Mouse (Mus musculus) large intestine, adult 2 months (tissue): ENCODE results near the gene Bmpr1a. TPM values are rescaled to one million over a fixed set of nuclear protein-coding genes. Genes with fewer than 3 reads are reported as not detected.
A peak's percentile ranks its signal among the peaks of the same experiment; 100 is the strongest.
"Not testable (repeated sequence)": the region's sequence is repeated elsewhere in the genome, so short reads cannot be mapped to it uniquely, and the experiment has no call there.

Experiments used
- DNase-seq: peaks from one replicate; pipeline ENCODE4 v3.0.0-alpha.2; 2012; ENCODE audit warnings: low read depth, low spot score
- WGBS: fragments of 180-500 bp; shearing (Covaris S2); methylation state at CpG from one replicate; pipeline ENCODE4 v1.1.7; 2018; 5-methylcytosine and 5-hydroxymethylcytosine counted together
- polyA plus RNA-seq: library from polyadenylated mRNA; depleted of rRNA; stranded (reverse); fragments of >200 nt; gene quantifications from 2 replicates; pipeline ENCODE4 v1.2.3, GENCODE M21; 2012; rRNA removed

The Bmpr1a gene
- polyA plus RNA-seq, 1 experiment: 6.9 TPM

GRCm38 (mm10) chr14:34364254-34365146, 138.6 kb downstream of the Bmpr1a start:
- WGBS: 89% methylated on average over 15 of the region's 15 CpGs
- not testable (repeated sequence) for DNase-seq

- WGBS: 6% methylated on average over 32 of the region's 32 CpGs
- peak; percentile 59 for DNase-seq
Measured at GRCm38 (mm10) chr14:34363490-34364253, 139.5 kb downstream of the Bmpr1a start.

- whole genome bisulfite sequencing: 46% methylated on average over 18 of the region's 18 CpGs
- DNase-seq: peak; percentile 31
Measured at GRCm38 (mm10) chr14:34362726-34363445, 140.3 kb downstream of the Bmpr1a start.

GRCm38 (mm10) chr14:34362135-34362534, 141.0 kb downstream of the Bmpr1a start:
- 35% methylated on average over 4 of the region's 4 CpGs for WGBS
- no peak for DNase-seq

Other genes with a start within 250 kb of the Bmpr1a start
- gene Shld2, start 192.8 kb downstream of the Bmpr1a start, polyA plus RNA-seq: 0.87 and 1.3 TPM in 2 replicates
- gene Glud1, start 192.6 kb downstream of the Bmpr1a start, polyA plus RNA-seq: 48.1 and 133 TPM in 2 replicates
- gene Fam25c, start 147.9 kb downstream of the Bmpr1a start, polyA plus RNA-seq: not detected in 2 replicates
- 14.2 and 21.6 TPM in 2 replicates for gene Sncg, start 128.6 kb downstream of the Bmpr1a start, polyA plus RNA-seq
- 3.7 and 6.0 TPM in 2 replicates for gene Mmrn2, start 127.9 kb downstream of the Bmpr1a start, polyA plus RNA-seq
- 0.26 TPM in 1 of 2 replicates, not detected in the other for gene 9230112D13Rik, start 19.5 kb upstream of the Bmpr1a start, polyA plus RNA-seq
- gene Ldb3, start 85.3 kb upstream of the Bmpr1a start, polyA plus RNA-seq: 19.5 and 45.8 TPM in 2 replicates
- gene Opn4, start 96.8 kb upstream of the Bmpr1a start, polyA plus RNA-seq: 0.15 TPM in 1 of 2 replicates, not detected in the other
- 25.3 and 28.8 TPM in 2 replicates for gene Wapl, start 170.6 kb upstream of the Bmpr1a start, polyA plus RNA-seq